In the genomic region with DNA sequence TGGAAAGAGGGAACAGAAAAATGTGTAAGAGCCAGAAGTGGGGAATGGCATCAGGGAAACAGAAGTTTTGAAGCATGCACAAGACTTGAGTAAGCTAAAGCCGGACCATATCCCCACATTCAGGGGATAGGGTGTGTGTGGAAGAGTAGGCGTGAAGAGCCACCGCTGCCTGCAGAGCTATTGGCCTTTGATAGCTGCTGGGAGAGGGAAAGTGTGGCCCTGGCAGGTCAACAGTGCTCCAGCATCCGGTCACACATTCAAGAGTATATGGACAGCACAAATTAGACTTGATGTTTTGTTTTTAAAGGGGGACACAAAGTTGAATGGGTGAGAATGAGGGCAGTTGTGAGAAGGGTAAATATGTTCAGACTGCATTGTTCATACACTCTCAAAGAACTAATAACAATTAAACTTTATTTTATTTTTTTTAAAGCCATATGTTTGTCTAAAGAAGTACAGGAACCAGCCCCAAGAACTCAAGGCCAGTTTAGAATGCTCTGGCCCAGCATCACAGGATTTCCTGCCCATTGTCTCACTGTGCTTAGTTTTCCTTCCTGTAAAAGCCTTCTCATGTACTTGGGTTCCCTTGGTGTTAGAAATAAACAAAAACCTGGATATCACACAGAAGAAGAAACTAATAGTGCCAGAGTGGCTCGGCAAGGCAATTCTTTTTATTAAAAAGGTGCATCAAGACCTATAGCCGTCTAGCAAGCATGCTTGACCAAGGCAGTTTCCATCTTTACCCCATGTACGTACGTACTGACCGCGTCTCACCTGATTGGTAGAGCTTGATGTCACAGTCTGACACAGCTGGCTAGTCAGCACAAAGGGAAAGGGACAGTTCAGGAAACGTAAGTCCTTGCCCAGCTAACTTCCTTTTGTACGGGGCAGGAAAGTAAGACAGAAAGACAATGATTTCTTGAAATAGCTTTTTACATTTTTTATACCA, we compare ENCODE assay signal across 11 mouse cellular contexts.
DNase-seq lines count a peak whose midpoint lies in the region; TF ChIP-seq lines count a peak whose summit lies in the region.
"Had no signal": no experiment of that assay in that cellular context is flagged by ENCODE, and none has a peak within 500 bp of the region (broad histone marks: within the 10 kb centered on the region; RNA-seq: fewer than 3 reads in every experiment).

No protein-coding gene starts in this region.

- 42% methylated on average over 12 of the region's 12 CpGs for WGBS in bone marrow, adult 2 months
- 48% methylated on average over 12 of the region's 12 CpGs for WGBS in lung, adult 2 months

- intact Hi-C loops in heart, postnatal 36 days (cut with DNase I) = loop anchor here (1.0 to 5.0 kb wide), 4 partner anchors 17 to 349 kb away; no protein-coding TSS in a partner anchor

- no peak for TF ChIP-seq POLR2A in bone marrow, adult 2 months (IDR thresholded peaks at IDR 0.05; ENCODE audit: borderline replicate concordance, control insufficient read depth, low read depth, low read length)
- TF ChIP-seq POLR2A in lung, adult 2 months (IDR thresholded peaks at IDR 0.05; ENCODE audit: borderline replicate concordance, extremely low read depth, low read depth, low read length) = no peak

- TF ChIP-seq CTCF in bone marrow, adult 2 months (IDR thresholded peaks at IDR 0.05; ENCODE audit: control insufficient read depth, insufficient read depth, low read length) = no peak
- TF ChIP-seq CTCF in lung, adult 2 months (IDR thresholded peaks at IDR 0.05; ENCODE audit: insufficient read depth, low read length) = no peak
- TF ChIP-seq CTCF in layer of hippocampus, adult 2 months (conservative IDR thresholded peaks at IDR 0.05) = no peak

- H3K4me3 ChIP-seq in bone marrow, adult 2 months (replicated peaks; ENCODE audit: control insufficient read depth, low read depth, low read length) = no peak overlapping the region
- H3K4me3 ChIP-seq in lung, adult 2 months (replicated peaks; ENCODE audit: extremely low read depth, low read depth, low read length) = no peak overlapping the region
- H3K4me3 ChIP-seq in layer of hippocampus, adult 2 months = no peak overlapping the region
- H3K4me3 ChIP-seq: forebrain, embryonic 10.5 days; liver, embryonic 13.5 days had no signal

- H3K27ac ChIP-seq in bone marrow, adult 2 months (ENCODE audit: control insufficient read depth, insufficient read depth, low read depth, low read length, poor library complexity) = 0 out of 2 replicates have a peak overlapping the region, but pooled peaks have one; percentile 34
- H3K27ac ChIP-seq in layer of hippocampus, adult 2 months = no peak overlapping the region
- H3K27ac ChIP-seq: forebrain, embryonic 10.5 days; liver, embryonic 13.5 days had no signal

- peaks cover 2% of the 10 kb centered on the region for H3K4me1 ChIP-seq in bone marrow, adult 2 months (ENCODE audit: control insufficient read depth, insufficient read depth, low read length)
- peaks cover 7% of the 10 kb centered on the region for H3K4me1 ChIP-seq in lung, adult 2 months (ENCODE audit: control insufficient read depth, insufficient read depth, low read length)
- H3K4me1 ChIP-seq: forebrain, embryonic 10.5 days; liver, embryonic 13.5 days had no signal

- DNase-seq in adrenal gland, postnatal 10 days = peak; percentile 5
- peak; percentile 36 to 58 for DNase-seq in heart, postnatal 36 days
- peak; percentile 6 for DNase-seq in lung, adult 2 months
- no peak for DNase-seq in cerebellum, adult 18-20 months
- DNase-seq in frontal cortex, postnatal 36 days (ENCODE audit: low spot score in 2 of 2) = no peak
- DNase-seq in layer of hippocampus, adult 2 months (ENCODE audit: low spot score in 2 of 2) = no peak
- DNase-seq: cerebellum, adult 8-10 months; liver, embryonic 13.5 days; thymus, adult 18-20 months had no signal

Comparison
In these comparisons a context has a peak if more than half of its experiments do, and no peak if none do; other contexts are left out.
1. DNase-seq: peak in adrenal gland, postnatal 10 days (single experiment), heart, postnatal 36 days (2 of 2) and lung, adult 2 months (single experiment); none in cerebellum, adult 18-20 months (0 of 2), frontal cortex, postnatal 36 days (0 of 2) and layer of hippocampus, adult 2 months (0 of 2).